Comparison of ENCODE assay signal across 8 mouse cellular contexts in genomic region chr16:85899301-85899721, GRCm38 (mm10). TPM values are rescaled to one million over a fixed set of nuclear protein-coding genes. Genes with fewer than 3 reads are reported as not detected.
DNase-seq lines count a peak whose midpoint lies in the region; ATAC-seq and TF ChIP-seq lines count a peak whose summit lies in the region.

No protein-coding gene starts in this region.

- H3K36me3 ChIP-seq in E14TG2a.4 (ENCODE audit: insufficient read depth, low read length) = no peaks in the 10 kb centered on the region
- H3K36me3 ChIP-seq in forebrain, embryonic 15.5 days = no peaks in the 10 kb centered on the region
- no peaks in the 10 kb centered on the region for H3K36me3 ChIP-seq in hindbrain, embryonic 13.5 days
- 0 out of 2 replicates have a peak, but pooled peaks cover 10% of the 10 kb centered on the region for H3K36me3 ChIP-seq in limb, embryonic 13.5 days
- H3K36me3 ChIP-seq in midbrain, embryonic 14.5 days (ENCODE audit: control insufficient read depth, insufficient read depth, low read length) = no peaks in the 10 kb centered on the region

- peak overlapping the region; percentile 75 for H3K4me3 ChIP-seq in E14TG2a.4 (replicated peaks; ENCODE audit: low read length)
- peak overlapping the region; percentile 49 for H3K4me3 ChIP-seq in forebrain, embryonic 15.5 days
- peak overlapping the region; percentile 62 for H3K4me3 ChIP-seq in hindbrain, embryonic 13.5 days
- H3K4me3 ChIP-seq in limb, embryonic 13.5 days = peak overlapping the region; percentile 59
- H3K4me3 ChIP-seq in midbrain, embryonic 14.5 days (replicated peaks; ENCODE audit: low read depth, low read length) = peak overlapping the region; percentile 64

- 20% methylated on average over 25 of the region's 25 CpGs for WGBS in forebrain, embryonic 15.5 days
- WGBS in hindbrain, embryonic 13.5 days = 15% methylated on average over 25 of the region's 25 CpGs
- WGBS in limb, embryonic 13.5 days = 17% methylated on average over 25 of the region's 25 CpGs
- WGBS in midbrain, embryonic 14.5 days = 17% methylated on average over 25 of the region's 25 CpGs

- no peaks in the 10 kb centered on the region for H3K9me3 ChIP-seq in E14TG2a.4 (ENCODE audit: low read length)
- H3K9me3 ChIP-seq in forebrain, embryonic 15.5 days = no peaks in the 10 kb centered on the region
- no peaks in the 10 kb centered on the region for H3K9me3 ChIP-seq in hindbrain, embryonic 13.5 days
- H3K9me3 ChIP-seq in limb, embryonic 13.5 days = no peaks in the 10 kb centered on the region
- H3K9me3 ChIP-seq in midbrain, embryonic 14.5 days (ENCODE audit: control insufficient read depth, low read length) = no peaks in the 10 kb centered on the region

- peak; percentile 24 for ATAC-seq in forebrain, embryonic 15.5 days (replicated peaks)
- peak; percentile 65 for ATAC-seq in hindbrain, embryonic 13.5 days (ENCODE audit: low FRiP score)
- peak; percentile 45 for ATAC-seq in limb, embryonic 13.5 days (ENCODE audit: low FRiP score, low read depth)
- peak; percentile 64 for ATAC-seq in midbrain, embryonic 14.5 days (ENCODE audit: low FRiP score, low TSS enrichment)

- TF ChIP-seq CTCF in E14TG2a.4 (conservative IDR thresholded peaks at IDR 0.05; ENCODE audit: low read length) = no peak

- H3K9ac ChIP-seq in forebrain, embryonic 15.5 days (replicated peaks) = peak overlapping the region; percentile 56
- peak overlapping the region; percentile 75 for H3K9ac ChIP-seq in hindbrain, embryonic 13.5 days
- H3K9ac ChIP-seq in limb, embryonic 13.5 days = peak overlapping the region; percentile 81
- H3K9ac ChIP-seq in midbrain, embryonic 14.5 days (replicated peaks; ENCODE audit: low read length) = peak overlapping the region; percentile 60

- H3K27me3 ChIP-seq in E14TG2a.4 (ENCODE audit: insufficient read depth, low read length) = peaks cover 51% of the 10 kb centered on the region
- H3K27me3 ChIP-seq in forebrain, embryonic 15.5 days = 0 out of 2 replicates have a peak, but pooled peaks cover 7% of the 10 kb centered on the region
- H3K27me3 ChIP-seq in hindbrain, embryonic 13.5 days = peaks cover 40% of the 10 kb centered on the region
- H3K27me3 ChIP-seq in limb, embryonic 13.5 days = peaks cover 19% of the 10 kb centered on the region
- 0 out of 2 replicates have a peak, but pooled peaks cover 7% of the 10 kb centered on the region for H3K27me3 ChIP-seq in midbrain, embryonic 14.5 days (ENCODE audit: control insufficient read depth, insufficient read depth, low read length)

- peak overlapping the region; percentile 97 for H3K4me2 ChIP-seq in forebrain, embryonic 15.5 days (replicated peaks)
- peak overlapping the region; percentile 98 for H3K4me2 ChIP-seq in hindbrain, embryonic 13.5 days
- H3K4me2 ChIP-seq in limb, embryonic 13.5 days (replicated peaks) = peak overlapping the region; percentile 95
- peak overlapping the region; percentile 99 for H3K4me2 ChIP-seq in midbrain, embryonic 14.5 days (ENCODE audit: low read length)

- H3K4me1 ChIP-seq in E14TG2a.4 (replicated peaks; ENCODE audit: low read depth, low read length) = peaks cover 17% of the 10 kb centered on the region
- peaks cover 18% of the 10 kb centered on the region for H3K4me1 ChIP-seq in forebrain, embryonic 15.5 days
- H3K4me1 ChIP-seq in hindbrain, embryonic 13.5 days (replicated peaks) = peaks cover 19% of the 10 kb centered on the region
- peaks cover 53% of the 10 kb centered on the region for H3K4me1 ChIP-seq in limb, embryonic 13.5 days
- H3K4me1 ChIP-seq in midbrain, embryonic 14.5 days (ENCODE audit: control insufficient read depth, insufficient read depth, low read length) = no peaks in the 10 kb centered on the region

- DNase-seq in adrenal gland, adult 2 months = peak; percentile 30
- peak; percentile 67 for DNase-seq in midbrain, embryonic 14.5 days
- peak; percentile 70 for DNase-seq in testis, postnatal 10 days (ENCODE audit: low spot score)
- no peak for DNase-seq in thymus, postnatal 36 days

- no peak overlapping the region for H3K27ac ChIP-seq in forebrain, embryonic 15.5 days (replicated peaks)
- no peak overlapping the region for H3K27ac ChIP-seq in hindbrain, embryonic 13.5 days
- H3K27ac ChIP-seq in limb, embryonic 13.5 days = peak overlapping the region; percentile 75
- no peak overlapping the region for H3K27ac ChIP-seq in midbrain, embryonic 14.5 days (replicated peaks; ENCODE audit: low read depth, low read length)

RNA-seq across cellular contexts. Expression of gene Adamts5, which starts 2.3 kb away (rescaled TPM):
- total RNA-seq in adrenal gland, adult 2 months (2021) = 1 to 10 TPM; 7.3 to 8.5 TPM
- 2.8 and 3.0 TPM in 2 replicates for polyA plus RNA-seq in adrenal gland, adult 2 months (2012; rRNA removed)
- 1.8 and 1.9 TPM in 2 replicates for polyA plus RNA-seq in forebrain, embryonic 15.5 days (2015; fragmentation: Nextera tagmentation; extraction: Ambion mirVana)
- 3.5 and 4.1 TPM in 2 replicates for polyA plus RNA-seq in hindbrain, embryonic 13.5 days (2015; fragmentation: Nextera tagmentation; extraction: Ambion mirVana)
- polyA plus RNA-seq in limb, embryonic 13.5 days (2015; fragmentation: Nextera tagmentation; extraction: Ambion mirVana) = 8.8 and 9.5 TPM in 2 replicates
- 1.6 and 1.8 TPM in 2 replicates for polyA plus RNA-seq in midbrain, embryonic 14.5 days (2014; fragmentation: Nextera tagmentation; extraction: Ambion mirVana)

Comparison
In these comparisons a context has a peak if more than half of its experiments do, and no peak if none do; other contexts are left out.
1. DNase-seq: peak in adrenal gland, adult 2 months (single experiment), midbrain, embryonic 14.5 days (single experiment) and testis, postnatal 10 days (single experiment); none in thymus, postnatal 36 days (0 of 2).
2. Peak in every context shown above with its lines, with median percentiles within 50 percentile points of each other: H3K4me3 ChIP-seq, ATAC-seq, H3K4me2 ChIP-seq and H3K9ac ChIP-seq.